Mouse (Mus musculus) liver, embryonic 11.5 days (tissue): ENCODE measurements around the gene Kdm2b. TPM values are rescaled to one million over a fixed set of nuclear protein-coding genes. Genes with fewer than 3 reads are reported as not detected.

Source experiments
- ATAC-seq: fragments of 200-750 bp; cut with Nextera tagmentation; replicated peaks from 2 replicates; pipeline ENCODE4 v1.8.0; 2017; ENCODE audit warnings: moderate number of reproducible peaks, mild to moderate bottlenecking, moderate TSS enrichment, moderate library complexity; ENCODE audit not compliant: low FRiP score
- DNase-seq: peaks from one replicate; pipeline ENCODE4 v3.0.0-alpha.2; 2017; ENCODE audit warnings: low spot score
- H3K27ac ChIP-seq: fragments of 300-500 bp; sonication (generic); 2 replicates; pipeline ENCODE4 v1.5.1; 2014; ENCODE audit warnings: mild to moderate bottlenecking, low read depth, low read length, control low read depth
- H3K27me3 ChIP-seq: fragments of 300-500 bp; sonication (generic); replicated peaks from 2 replicates; pipeline ENCODE4 v1.6.1; 2014; ENCODE audit warnings: low read length, mixed read lengths; ENCODE audit not compliant: control insufficient read depth, insufficient read depth
- H3K36me3 ChIP-seq: fragments of 300-500 bp; sonication (generic); 2 replicates; pipeline ENCODE4 v1.6.1; 2014; ENCODE audit warnings: mild to moderate bottlenecking, low read length, moderate library complexity, mixed read lengths; ENCODE audit not compliant: control insufficient read depth, insufficient read depth
- H3K4me1 ChIP-seq: fragments of 300-500 bp; sonication (generic); replicated peaks from 2 replicates; pipeline ENCODE4 v1.6.1; 2014; ENCODE audit warnings: low read length, mixed read lengths; ENCODE audit not compliant: control insufficient read depth, insufficient read depth
- H3K4me2 ChIP-seq: fragments of 300-500 bp; sonication (generic); 2 replicates; pipeline ENCODE4 v1.6.1; 2014; ENCODE audit warnings: mild to moderate bottlenecking, control low read depth, moderate library complexity
- H3K4me3 ChIP-seq: fragments of 300-500 bp; sonication (generic); 2 replicates; pipeline ENCODE4 v1.5.1; 2014; ENCODE audit warnings: low read depth, low read length, control low read depth
- H3K9ac ChIP-seq: fragments of 300-500 bp; sonication (generic); 2 replicates; pipeline ENCODE4 v1.6.1; 2014; ENCODE audit warnings: low read depth, low read length, control low read depth
- H3K9me3 ChIP-seq: fragments of 300-500 bp; sonication (generic); 2 replicates; pipeline ENCODE4 v1.6.1; 2016; ENCODE audit warnings: low read length, inconsistent platforms, mixed read lengths; ENCODE audit not compliant: control insufficient read depth
- WGBS: fragments of 180-500 bp; shearing (Covaris S2); extraction: QIAGEN DNeasy Blood & Tissue Kit; methylation state at CpG from one replicate; pipeline ENCODE4 v1.1.7; 2014; 5-methylcytosine and 5-hydroxymethylcytosine counted together
- polyA plus RNA-seq: library from polyadenylated mRNA; unstranded; fragments of >200 nt; fragmentation: Nextera tagmentation; extraction: Ambion mirVana; gene quantifications from 2 replicates; pipeline ENCODE4 v1.2.1, GENCODE M21; 2014

The Kdm2b gene
- polyA plus RNA-seq, 1 experiment from 2014 or later, result 46.8 TPM

- peaks cover 44% of the 10 kb centered on the region for H3K4me1 ChIP-seq
- peak overlapping the region; percentile 24 for H3K4me2 ChIP-seq
- H3K36me3 ChIP-seq, result no peaks in the 10 kb centered on the region
- peak overlapping the region; percentile 23; the same call in 1 of the 2 replicates for H3K27ac ChIP-seq
- H3K4me3 ChIP-seq, result no peak overlapping the region
- H3K9me3 ChIP-seq, result no peaks in the 10 kb centered on the region
- no peak overlapping the region for H3K9ac ChIP-seq
- no peaks in the 10 kb centered on the region for H3K27me3 ChIP-seq
- ATAC-seq (no peak; the same call in 1 of the 2 replicates), DNase-seq (no peak)
- WGBS, result 44% methylated on average over 6 of the region's 6 CpGs
Observed at GRCm38 (mm10) chr5:122902228-122902627, 87.4 kb downstream of the Kdm2b start.

GRCm38 (mm10) chr5:122901666-122902065, 88.0 kb downstream of the Kdm2b start:
- Histone ChIP-seq H3K9me3 (no peaks in the 10 kb centered on the region), H3K4me3 (no peak overlapping the region), H3K27ac (peak overlapping the region; percentile 23; the same call in 1 of the 2 replicates), H3K9ac (no peak overlapping the region), H3K4me2 (peak overlapping the region; percentile 24), H3K36me3 (no peaks in the 10 kb centered on the region), H3K4me1 (peaks cover 44% of the 10 kb centered on the region), H3K27me3 (no peaks in the 10 kb centered on the region)
- DNase-seq, result no peak
- 26% methylated on average over 3 of the region's 3 CpGs for WGBS
- no peak for ATAC-seq

- H3K4me3 ChIP-seq, result peak overlapping the region; percentile 86
Observed at GRCm38 (mm10) chr5:122901179-122901578, 88.4 kb downstream of the Kdm2b start.

GRCm38 (mm10) chr5:122900558-122901171, 89.0 kb downstream of the Kdm2b start:
- peaks cover 44% of the 10 kb centered on the region for H3K4me1 ChIP-seq
- H3K27ac ChIP-seq, result peak overlapping the region; percentile 83
- no peak for DNase-seq
- H3K4me2 ChIP-seq, result peak overlapping the region; percentile 92
- H3K9me3 ChIP-seq, result no peaks in the 10 kb centered on the region
- H3K9ac ChIP-seq, result peak overlapping the region; percentile 73
- WGBS, result 5% methylated on average over 33 of the region's 33 CpGs
- H3K27me3 ChIP-seq, result no peaks in the 10 kb centered on the region
- peak overlapping the region; percentile 86 for H3K4me3 ChIP-seq
- H3K36me3 ChIP-seq, result no peaks in the 10 kb centered on the region
- ATAC-seq, result no peak

More at GRCm38 (mm10) chr5:122901179-122901578, 88.4 kb downstream of the Kdm2b start:
- 0 out of 2 replicates have a peak overlapping the region, but pooled peaks have one; percentile 9 for H3K27ac ChIP-seq
- peak overlapping the region; percentile 92 for H3K4me2 ChIP-seq
- peak overlapping the region; percentile 73 for H3K9ac ChIP-seq
- ATAC-seq (no peak), DNase-seq (no peak)
- no peaks in the 10 kb centered on the region for H3K36me3 ChIP-seq
- no peaks in the 10 kb centered on the region for H3K27me3 ChIP-seq
- 51% methylated on average over 11 of the region's 11 CpGs for WGBS
- H3K9me3 ChIP-seq, result no peaks in the 10 kb centered on the region
- H3K4me1 ChIP-seq, result peaks cover 44% of the 10 kb centered on the region

DNA sequence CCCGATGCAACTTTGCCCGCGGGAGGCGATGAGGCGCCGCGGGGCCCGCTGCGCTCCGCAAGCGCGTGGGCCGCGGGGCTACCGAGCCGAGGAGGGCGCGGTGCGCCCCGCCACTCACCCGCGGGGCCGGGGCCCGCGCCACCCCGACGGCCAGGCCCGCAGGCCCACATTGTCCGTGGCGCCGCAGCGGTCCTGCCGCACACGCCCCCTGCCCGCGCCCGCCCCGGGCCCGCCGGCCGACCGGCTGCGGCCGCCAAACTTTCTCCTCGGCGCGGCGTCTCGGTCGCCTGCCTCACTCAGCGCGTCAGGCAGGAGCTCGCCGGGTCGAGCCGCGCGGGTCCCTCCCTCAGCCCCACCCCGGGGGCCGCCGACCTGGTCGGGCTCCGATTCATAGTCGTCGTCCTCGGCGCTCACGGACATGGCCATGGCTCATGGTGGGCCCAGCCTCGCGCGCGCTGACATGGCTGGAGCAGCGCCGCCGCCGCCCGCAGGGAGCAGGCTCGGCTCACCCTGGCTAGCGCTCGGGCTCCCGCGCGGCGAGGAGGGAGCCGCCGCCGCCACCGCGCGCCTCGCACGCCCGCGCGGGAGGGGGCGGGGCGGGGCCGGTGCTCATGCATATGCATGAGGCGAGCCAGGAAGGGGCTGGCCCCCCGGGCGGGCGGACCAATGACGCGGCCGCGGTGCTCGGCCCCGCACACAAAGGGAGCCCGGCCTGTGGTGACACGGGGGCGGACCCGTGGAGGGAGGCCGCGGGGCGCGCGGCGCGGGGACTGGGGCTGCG, 89.7 kb downstream of the Kdm2b start:
- ATAC-seq, result peak; percentile 97
- H3K4me1 ChIP-seq, result peaks cover 49% of the 10 kb centered on the region
- under 1% methylated on average over 92 of the region's 120 CpGs for WGBS
- H3K4me2 ChIP-seq, result peak overlapping the region; percentile 92
- no peaks in the 10 kb centered on the region for H3K9me3 ChIP-seq
- H3K9ac ChIP-seq, result peak overlapping the region; percentile 73
- H3K4me3 ChIP-seq, result peak overlapping the region; percentile 86
- DNase-seq, result peak; percentile 91
- peak overlapping the region; percentile 83 for H3K27ac ChIP-seq
- H3K27me3 ChIP-seq, result no peaks in the 10 kb centered on the region
- H3K36me3 ChIP-seq, result no peaks in the 10 kb centered on the region

GRCm38 (mm10) chr5:122898963-122899776, 90.5 kb downstream of the Kdm2b start:
- Histone ChIP-seq H3K4me2 (peak overlapping the region; percentile 92), H3K27me3 (no peaks in the 10 kb centered on the region), H3K9ac (peak overlapping the region; percentile 73), H3K27ac (peak overlapping the region; percentile 83), H3K9me3 (no peaks in the 10 kb centered on the region), H3K36me3 (no peaks in the 10 kb centered on the region), H3K4me3 (peak overlapping the region; percentile 86), H3K4me1 (peaks cover 51% of the 10 kb centered on the region)
- ATAC-seq, result no peak
- 2% methylated on average over 42 of the region's 45 CpGs for WGBS
- peak; percentile 53 for DNase-seq

DNA sequence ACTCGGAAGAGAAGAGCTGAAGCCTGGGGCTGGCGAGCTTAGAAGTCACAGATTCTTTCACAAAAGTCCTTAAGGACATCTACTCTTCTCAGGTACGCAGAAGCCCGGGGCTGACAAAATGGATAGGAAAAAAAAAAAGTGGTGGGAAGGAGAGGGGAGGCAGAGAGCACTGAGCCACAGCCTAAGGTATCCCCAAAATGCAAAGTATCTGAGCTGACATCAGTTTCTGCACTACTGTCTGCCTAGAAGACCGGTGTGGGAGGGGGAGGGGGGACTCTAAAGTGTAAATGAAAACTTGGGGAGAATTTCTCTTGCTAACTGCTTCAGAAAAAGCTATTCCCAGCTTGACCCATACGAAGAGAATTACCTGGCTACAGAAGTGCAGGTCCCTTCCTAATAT, 91.5 kb downstream of the Kdm2b start:
- no peaks in the 10 kb centered on the region for H3K9me3 ChIP-seq
- H3K4me1 ChIP-seq, result peaks cover 49% of the 10 kb centered on the region
- H3K36me3 ChIP-seq, result no peaks in the 10 kb centered on the region
- no peak overlapping the region for H3K27ac ChIP-seq
- ATAC-seq (no peak), DNase-seq (no peak)
- no peaks in the 10 kb centered on the region for H3K27me3 ChIP-seq
- WGBS, result 75% methylated on average over 6 of the region's 6 CpGs
- H3K9ac ChIP-seq, result no peak overlapping the region
- H3K4me2 ChIP-seq, result peak overlapping the region; percentile 92
- H3K4me3 ChIP-seq, result 0 out of 2 replicates have a peak overlapping the region, but pooled peaks have one; percentile 8

- no peak overlapping the region for H3K9ac ChIP-seq
- 67% methylated on average over 4 of the region's 4 CpGs for WGBS
- no peaks in the 10 kb centered on the region for H3K9me3 ChIP-seq
- no peak for DNase-seq
- H3K4me2 ChIP-seq, result no peak overlapping the region
- no peaks in the 10 kb centered on the region for H3K27me3 ChIP-seq
- no peak overlapping the region for H3K4me3 ChIP-seq
- ATAC-seq, result no peak
- peaks cover 24% of the 10 kb centered on the region for H3K4me1 ChIP-seq
- H3K36me3 ChIP-seq, result no peaks in the 10 kb centered on the region
- H3K27ac ChIP-seq, result 0 out of 2 replicates have a peak overlapping the region, but pooled peaks have one; percentile 10
Observed at GRCm38 (mm10) chr5:122894821-122895220, 94.8 kb downstream of the Kdm2b start.
